Comparison of ENCODE assay signal across 8 mouse cellular contexts in the genomic region with DNA sequence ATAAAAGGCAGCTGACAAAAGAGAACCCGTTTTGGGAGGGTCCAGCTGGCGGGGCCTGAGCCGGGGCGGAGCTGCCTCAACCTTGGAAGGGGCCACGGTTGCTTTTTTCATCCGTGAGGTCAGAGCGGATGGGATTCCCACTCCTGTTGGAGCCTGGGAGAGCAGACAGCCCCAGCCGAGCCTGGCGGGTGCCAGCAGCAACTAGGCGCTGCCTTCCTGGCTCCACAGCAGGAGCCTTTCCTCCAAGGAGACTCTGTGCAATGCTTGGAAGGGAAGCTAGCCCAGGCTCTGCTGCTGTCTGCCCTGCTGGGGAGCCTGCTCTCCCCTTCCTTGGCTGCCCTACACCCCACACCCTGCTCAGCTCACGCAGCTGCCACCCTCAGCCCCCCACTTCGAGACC.
DNase-seq lines count a peak whose midpoint lies in the region; ATAC-seq and TF ChIP-seq lines count a peak whose summit lies in the region.

No protein-coding gene starts in this region.

- H3K4me3 ChIP-seq in hindbrain, embryonic 10.5 days: peak overlapping the region; percentile 16; the same call in 1 of the 2 replicates
- no peak overlapping the region for H3K4me3 ChIP-seq in limb, embryonic 11.5 days (ENCODE audit: low read depth, low read length)
- peak overlapping the region; percentile 8 for H3K4me3 ChIP-seq in olfactory bulb, adult 2 months (ENCODE audit: insufficient read depth, low read depth, low read length)

- TF ChIP-seq POLR2A in olfactory bulb, adult 2 months (IDR thresholded peaks at IDR 0.05; ENCODE audit: insufficient read depth, low read depth, low read length): no peak

- peaks cover 26% of the 10 kb centered on the region for H3K4me1 ChIP-seq in hindbrain, embryonic 10.5 days (replicated peaks)
- H3K4me1 ChIP-seq in limb, embryonic 11.5 days (ENCODE audit: control insufficient read depth, insufficient read depth, low read length): peaks cover 23% of the 10 kb centered on the region
- peaks cover 17% of the 10 kb centered on the region for H3K4me1 ChIP-seq in olfactory bulb, adult 2 months (ENCODE audit: control insufficient read depth, insufficient read depth, low read length)

- H3K9ac ChIP-seq in limb, embryonic 11.5 days (ENCODE audit: low read length): peak overlapping the region; percentile 1; the same call in 1 of the 2 replicates

- no peaks in the 10 kb centered on the region for H3K9me3 ChIP-seq in hindbrain, embryonic 10.5 days
- H3K9me3 ChIP-seq in limb, embryonic 11.5 days (ENCODE audit: control insufficient read depth, low read length): no peaks in the 10 kb centered on the region

- 21% methylated on average over 12 of the region's 12 CpGs for WGBS in hindbrain, embryonic 10.5 days
- WGBS in limb, embryonic 11.5 days: 14% methylated on average over 12 of the region's 12 CpGs
- 12% methylated on average over 12 of the region's 12 CpGs for WGBS in olfactory bulb, adult 2 months

- H3K27me3 ChIP-seq in hindbrain, embryonic 10.5 days (ENCODE audit: insufficient read depth, poor library complexity, severe bottlenecking): peaks cover 9% of the 10 kb centered on the region; the same call in 1 of the 2 replicates
- H3K27me3 ChIP-seq in limb, embryonic 11.5 days (ENCODE audit: control insufficient read depth, insufficient read depth, low read length): no peaks in the 10 kb centered on the region

- TF ChIP-seq CTCF in olfactory bulb, adult 2 months (IDR thresholded peaks at IDR 0.05; ENCODE audit: insufficient read depth, low read depth, low read length): no peak

- H3K27ac ChIP-seq in hindbrain, embryonic 10.5 days: peak overlapping the region; percentile 83
- H3K27ac ChIP-seq in limb, embryonic 11.5 days (replicated peaks; ENCODE audit: low read depth, low read length): no peak overlapping the region
- no peak overlapping the region for H3K27ac ChIP-seq in olfactory bulb, adult 2 months (ENCODE audit: insufficient read depth, low read depth, low read length)

- no peaks in the 10 kb centered on the region for H3K36me3 ChIP-seq in hindbrain, embryonic 10.5 days
- no peaks in the 10 kb centered on the region for H3K36me3 ChIP-seq in limb, embryonic 11.5 days (ENCODE audit: control insufficient read depth, insufficient read depth, low read length)

- peak; percentile 4 to 47 for DNase-seq in adrenal gland, adult (ENCODE audit: inconsistent age in 2 of 2, low spot score in 1 of 2)
- DNase-seq in adrenal gland, adult 8-10 months: no peak
- DNase-seq in adrenal gland, postnatal 14 days: peak; percentile 39
- DNase-seq in frontal cortex, postnatal 36 days (ENCODE audit: low spot score in 2 of 2): peak; percentile 28 to 35
- peak; percentile 34 for DNase-seq in hindbrain, embryonic 10.5 days (ENCODE audit: low spot score)
- peak; percentile 49 for DNase-seq in limb, embryonic 11.5 days (ENCODE audit: low spot score)

- no peak for ATAC-seq in limb, embryonic 11.5 days (ENCODE audit: insufficient number of reproducible peaks, low FRiP score, low TSS enrichment, low read depth)
- no peak for ATAC-seq in erythroblast, adult 5-6 weeks (replicated peaks; ENCODE audit: low FRiP score, poor library complexity, severe bottlenecking)

- H3K4me2 ChIP-seq in limb, embryonic 11.5 days (ENCODE audit: low read depth, severe bottlenecking): peak overlapping the region; percentile 22; the same call in 1 of the 2 replicates
